Mouse (Mus musculus): Measurements from ENCODE around the gene Klk14.

DNA sequence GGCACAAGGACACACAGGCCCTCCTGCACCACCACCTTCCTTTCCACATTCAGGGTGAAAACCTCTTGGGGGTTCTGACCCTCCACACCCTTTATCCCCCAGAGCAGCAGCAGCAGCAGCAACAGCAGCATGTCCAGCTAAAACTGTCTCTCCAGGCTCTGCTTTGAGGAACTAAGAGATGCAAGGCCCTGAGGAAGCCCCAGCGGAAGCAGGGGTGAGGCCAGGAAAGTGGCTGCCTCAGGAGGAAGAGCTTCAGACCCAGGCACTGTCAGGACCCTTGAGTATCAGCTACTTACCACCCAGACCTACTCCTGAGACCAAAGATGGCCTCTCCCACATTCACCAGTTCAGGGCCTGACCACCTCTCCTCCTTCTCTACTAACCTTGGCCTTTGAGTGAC lies 30.2 kb upstream of the Klk14 start, which contains the start of gene Siglece:
- TF ChIP-seq POLR2A (IDR thresholded peaks at IDR 0.05; ENCODE audit: low read depth, low read length), result no peak
- TF ChIP-seq CTCF (IDR thresholded peaks at IDR 0.05; ENCODE audit: extremely low read depth, insufficient read length, insufficient replicate concordance, low read depth, low read length), result no peak
